Comparison of ENCODE assay signal across 8 mouse cellular contexts in the genomic region with DNA sequence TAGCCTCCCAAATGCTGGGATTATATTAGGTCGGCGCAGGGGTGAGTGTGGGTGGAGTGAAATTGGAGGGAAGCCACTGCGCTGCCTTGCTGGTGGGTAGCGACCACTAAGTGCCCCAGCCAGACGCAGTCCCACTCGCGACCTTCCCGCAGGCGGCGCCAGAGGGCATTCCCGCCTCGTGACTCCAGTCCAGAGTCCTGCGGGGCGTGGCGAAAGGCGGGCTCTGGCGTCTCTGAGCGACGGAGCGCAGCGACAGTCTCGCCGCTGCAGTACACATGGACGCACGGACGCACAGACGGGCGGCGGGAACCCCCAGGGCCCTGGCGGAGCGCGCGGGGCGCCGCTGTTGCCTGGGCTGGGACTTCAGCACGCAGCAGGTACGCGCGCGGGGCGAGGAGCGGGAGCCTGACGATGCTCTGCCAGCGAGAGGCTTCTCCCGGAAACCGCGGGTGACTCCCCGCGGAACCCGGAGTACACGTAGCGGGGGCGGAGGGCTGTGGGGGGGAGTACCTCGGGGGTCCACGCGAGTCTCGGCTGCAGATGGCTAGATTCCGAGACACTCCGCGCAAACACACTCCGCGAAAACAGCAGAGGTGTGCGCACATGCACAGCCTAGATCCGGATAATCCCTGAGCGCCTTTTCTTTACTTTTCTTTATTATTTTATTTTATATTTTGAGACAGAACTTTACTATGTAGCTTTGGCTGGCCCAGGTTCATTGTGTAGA. TPM values are rescaled to one million over a fixed set of nuclear protein-coding genes. Genes with fewer than 3 reads are reported as not detected.
A peak's percentile ranks its signal among the peaks of the same experiment; 100 is the strongest.
DNase-seq lines count a peak whose midpoint lies in the region; ATAC-seq and TF ChIP-seq lines count a peak whose summit lies in the region.

A gene (plus strand): TSS at position 51 of the 727 bp plus-strand sequence.

- no peaks in the 10 kb centered on the region for H3K9me3 ChIP-seq in forebrain, embryonic 15.5 days

- peaks cover 3% of the 10 kb centered on the region; the same call in 1 of the 2 replicates for H3K4me1 ChIP-seq in forebrain, embryonic 15.5 days
- H3K4me1 ChIP-seq in lung, adult 2 months (ENCODE audit: control insufficient read depth, insufficient read depth, low read length): no peaks in the 10 kb centered on the region; the same call in 1 of the 2 replicates

- H3K27ac ChIP-seq in forebrain, embryonic 15.5 days (replicated peaks): no peak within 1 kb of the TSS

- peak; percentile 78 for TF ChIP-seq CTCF in lung, adult 2 months (IDR thresholded peaks at IDR 0.05; ENCODE audit: insufficient read depth, low read length)

- peak; percentile 89 for ATAC-seq in forebrain, embryonic 15.5 days (replicated peaks)
- ATAC-seq in neutrophil, adult 5-6 weeks (ENCODE audit: extremely low read depth, insufficient number of reproducible peaks, low FRiP score, poor library complexity, severe bottlenecking): peak; percentile 49; the same call in 1 of the 2 replicates

- H3K36me3 ChIP-seq in forebrain, embryonic 15.5 days: no peaks in the 10 kb centered on the region

- H3K4me3 ChIP-seq in forebrain, embryonic 15.5 days: peak within 1 kb of the TSS; percentile 85
- peak within 1 kb of the TSS; percentile 68 for H3K4me3 ChIP-seq in lung, adult 2 months (replicated peaks; ENCODE audit: extremely low read depth, low read depth, low read length)

- intact Hi-C loops in heart, postnatal 25 days (cut with DNase I): loop anchor here (2.0 to 10.0 kb wide), 3 partner anchors 40 to 113 kb away; no protein-coding TSS in a partner anchor

- DNase-seq in ES-CJ7 (ENCODE audit: low read depth, low spot score): peak; percentile 95
- DNase-seq in cerebellum, adult 11 months: peak; percentile 90
- peak; percentile 78 for DNase-seq in heart, postnatal 25 days (ENCODE audit: low spot score)
- DNase-seq in layer of hippocampus, adult 18-20 months (ENCODE audit: low spot score in 2 of 2): peak; percentile 80 to 92
- peak; percentile 93 for DNase-seq in lung, adult 2 months
- peak; percentile 80 for DNase-seq in thymus, adult 18-20 months

- H3K9ac ChIP-seq in forebrain, embryonic 15.5 days (replicated peaks): peak within 1 kb of the TSS; percentile 77

- peak within 1 kb of the TSS; percentile 96 for H3K4me2 ChIP-seq in forebrain, embryonic 15.5 days (replicated peaks)

- H3K27me3 ChIP-seq in forebrain, embryonic 15.5 days: no peaks in the 10 kb centered on the region

- 2% methylated on average over 63 of the region's 65 CpGs for WGBS in forebrain, embryonic 15.5 days
- WGBS in lung, adult 2 months: 2% methylated on average over 65 of the region's 65 CpGs

- peak; percentile 39; the same call in 1 of the 2 replicates for TF ChIP-seq POLR2A in lung, adult 2 months (IDR thresholded peaks at IDR 0.05; ENCODE audit: borderline replicate concordance, extremely low read depth, low read depth, low read length)

RNA-seq across cellular contexts. Expression of the gene that starts here (rescaled TPM):
- 3.3 and 3.4 TPM in 2 replicates for polyA plus RNA-seq in forebrain, embryonic 15.5 days (2015; fragmentation: Nextera tagmentation; extraction: Ambion mirVana)
- total RNA-seq in heart, postnatal 25 days (2021): under 1 TPM; 0.16 to 0.42 TPM
- total RNA-seq in layer of hippocampus, adult 18-20 months (2021): 1 to 10 TPM; 4.8 to 5.9 TPM
- polyA plus RNA-seq in lung, adult 2 months (2012; rRNA removed): 6.7 and 7.0 TPM in 2 replicates
- 0.12 and 0.61 TPM in 2 replicates for total RNA-seq in neutrophil, adult 5-6 weeks (2017)

Comparison
In these comparisons a context has a peak if more than half of its experiments do, and no peak if none do; other contexts are left out.
1. Peak in DNase-seq in heart, postnatal 25 days; RNA of the gene not detected or under 1 TPM.
2. Peak in ATAC-seq in neutrophil, adult 5-6 weeks; RNA of the gene not detected or under 1 TPM.